Mouse (Mus musculus) c-Kit-positive CD71-positive TER-119-negative erythroid progenitor cells, embryonic 14.5 days (primary cell): ENCODE data around the gene Ibsp.

Experiments used
- DNase-seq: peaks from one replicate; pipeline ENCODE4 v3.0.0-alpha.2; 2013; ENCODE audit warnings: low read depth

The Ibsp gene

DNA sequence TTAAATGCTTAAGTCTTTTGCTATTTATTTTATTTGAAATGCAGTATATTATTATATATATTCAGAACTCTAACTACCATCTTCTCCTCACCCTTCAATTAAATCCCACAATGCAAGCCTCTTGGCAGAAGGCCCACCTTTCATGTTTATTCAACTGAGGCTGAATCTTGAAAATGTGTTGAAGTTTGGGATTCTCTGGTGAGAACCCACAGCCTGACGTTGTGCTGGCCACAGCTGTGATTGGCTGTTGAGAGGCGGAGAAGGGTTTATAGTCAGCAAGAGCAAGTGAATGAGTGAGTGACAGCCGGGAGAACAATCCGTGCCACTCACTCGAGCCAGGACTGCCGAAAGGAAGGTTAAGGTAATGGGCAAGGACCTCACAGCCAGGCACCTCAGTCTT, at the start of gene Ibsp:
Gene Ibsp (plus strand): TSS at position 178 of the 400 bp plus-strand sequence.
- no peak for DNase-seq

DNA sequence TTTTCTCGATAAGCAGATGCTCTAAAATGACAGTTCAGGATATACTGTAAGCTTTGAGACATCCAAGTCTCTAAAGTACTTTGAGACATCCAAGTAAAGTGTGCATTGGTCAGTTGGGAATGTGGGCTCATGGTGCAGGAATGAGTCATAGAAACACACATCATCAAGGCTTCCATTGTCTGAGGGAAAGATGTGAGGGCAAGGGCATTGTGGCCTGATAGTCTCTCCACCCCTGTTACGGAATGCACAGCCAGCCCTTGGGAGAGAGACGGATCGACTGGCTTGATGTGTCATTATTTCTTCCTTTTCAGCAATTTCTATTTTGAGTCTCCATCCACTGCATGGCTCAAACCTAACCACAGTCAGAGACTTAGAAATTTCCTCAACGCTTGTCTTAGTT, 47.2 kb upstream of the Ibsp start:
- DNase-seq = no peak

DNA sequence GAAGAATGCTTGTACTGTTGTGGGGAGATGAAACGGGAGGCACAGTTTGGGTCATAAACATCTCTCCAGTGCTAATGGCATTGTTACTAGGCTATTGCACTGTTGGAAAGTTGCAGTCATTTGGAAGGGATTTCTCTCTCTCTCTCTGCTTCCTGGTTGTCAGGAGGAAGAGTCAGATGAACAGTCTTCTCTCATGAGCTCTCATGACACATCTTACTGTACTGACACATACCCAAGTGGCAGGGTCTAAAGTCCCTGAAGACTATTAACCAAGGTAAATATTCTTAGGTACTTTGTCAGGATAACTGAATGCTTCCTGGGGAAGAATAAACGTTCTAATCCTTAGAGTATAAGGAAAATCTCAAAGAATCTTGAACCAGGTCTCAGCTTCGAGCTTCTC, 42.4 kb upstream of the Ibsp start:
- DNase-seq = no peak

DNA sequence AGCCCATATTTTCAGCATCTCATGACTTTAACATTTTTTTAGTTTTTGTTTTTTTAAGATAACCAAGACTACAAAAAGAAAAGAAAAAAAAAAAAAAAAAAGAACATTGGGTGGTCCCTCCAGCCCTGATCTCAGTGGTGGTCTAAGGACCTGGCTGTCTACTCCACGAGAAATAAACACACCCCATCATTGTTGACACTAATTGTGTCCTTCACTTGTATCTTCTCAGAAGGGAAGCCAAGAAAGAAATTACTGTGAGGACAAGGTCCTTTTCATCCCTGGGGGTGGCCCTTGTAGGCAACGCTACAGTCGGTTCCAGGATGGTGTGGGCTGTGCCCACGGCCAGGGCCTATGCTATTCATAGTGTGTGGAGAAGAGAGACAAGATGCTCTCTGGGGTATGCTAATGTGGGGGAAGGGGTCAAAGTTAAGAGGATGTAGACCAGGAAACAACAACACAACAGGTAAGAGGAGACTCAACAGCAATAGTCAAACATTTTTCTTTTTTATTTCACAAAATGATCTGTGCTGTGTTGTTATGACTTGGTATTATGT, 37.0 kb upstream of the Ibsp start:
- no peak for DNase-seq

DNA sequence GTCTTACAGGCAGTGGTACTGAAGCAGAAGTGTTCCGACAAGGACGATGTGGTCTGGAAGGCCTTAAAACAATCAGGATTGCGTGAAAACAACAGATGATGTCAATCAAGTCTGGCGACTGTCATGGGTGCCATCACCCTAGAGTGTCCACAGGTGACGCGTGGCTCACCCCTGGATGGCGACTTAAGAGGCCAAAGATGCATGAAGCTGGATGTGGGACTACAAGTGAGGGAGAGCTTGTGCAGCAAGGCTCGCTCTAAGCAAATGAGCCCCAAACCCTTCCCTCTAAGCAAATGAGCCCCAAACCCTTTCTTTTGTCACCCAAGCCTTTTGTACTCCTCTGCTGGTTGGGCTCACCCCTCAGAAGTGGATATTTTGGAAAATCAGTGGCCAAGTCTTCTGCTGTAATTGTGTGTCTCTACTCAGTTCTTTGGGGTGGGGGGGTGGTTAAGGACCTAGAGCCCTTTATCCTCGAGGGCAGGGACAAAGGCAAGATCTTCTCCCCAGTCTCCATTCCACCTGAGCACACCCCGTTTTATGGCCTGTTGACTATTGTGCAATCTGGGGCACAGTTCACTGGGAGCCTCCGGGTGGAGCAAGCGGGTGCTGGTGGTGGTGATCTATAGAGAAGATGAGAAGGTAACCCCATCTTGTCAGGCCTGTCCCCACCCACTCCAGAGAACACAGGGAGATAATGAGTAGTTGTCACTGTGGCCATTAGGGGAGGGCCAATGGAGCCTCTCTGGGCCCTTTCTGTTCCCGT, 35.8 kb upstream of the Ibsp start:
- DNase-seq = no peak

DNA sequence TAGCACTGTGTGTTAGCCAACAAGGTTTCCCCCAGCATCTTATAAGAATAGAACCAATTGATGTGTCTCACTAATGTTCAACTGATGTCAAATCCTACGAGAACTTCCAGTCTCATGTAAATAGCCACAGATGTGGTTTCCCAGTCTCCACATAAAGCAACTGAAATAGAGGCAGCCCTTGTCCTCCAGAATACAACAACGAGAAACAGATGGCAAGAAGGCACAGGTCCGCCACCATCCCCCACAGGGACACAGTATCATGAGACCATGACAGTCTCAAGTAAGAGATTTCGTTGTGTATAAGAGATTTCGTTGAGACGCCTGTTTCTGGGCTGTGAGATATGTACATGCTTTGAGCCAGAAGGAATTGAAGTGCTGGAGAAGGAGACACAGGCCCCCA, 4.8 kb upstream of the Ibsp start:
- no peak for DNase-seq

DNA sequence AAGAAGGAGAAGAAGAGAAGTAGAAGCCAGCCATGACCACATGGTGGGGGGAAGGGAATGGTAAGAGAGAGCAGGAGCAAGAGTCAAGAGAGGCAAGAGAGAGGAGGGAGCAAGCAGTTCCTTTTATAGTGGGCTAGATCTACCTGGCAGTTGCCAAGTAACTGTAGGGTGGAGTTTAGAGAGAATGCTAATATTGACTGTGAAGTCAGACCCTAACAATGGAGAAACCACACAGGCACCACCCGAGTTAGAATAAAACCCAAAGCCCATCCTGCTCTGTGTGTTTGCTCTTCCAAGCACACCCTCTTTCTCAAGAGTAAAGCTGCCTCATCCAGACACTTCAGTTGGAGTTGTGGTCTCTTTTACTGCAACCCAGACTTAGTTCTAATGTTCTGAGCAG, 15.1 kb downstream of the Ibsp start:
- no peak for DNase-seq

DNA sequence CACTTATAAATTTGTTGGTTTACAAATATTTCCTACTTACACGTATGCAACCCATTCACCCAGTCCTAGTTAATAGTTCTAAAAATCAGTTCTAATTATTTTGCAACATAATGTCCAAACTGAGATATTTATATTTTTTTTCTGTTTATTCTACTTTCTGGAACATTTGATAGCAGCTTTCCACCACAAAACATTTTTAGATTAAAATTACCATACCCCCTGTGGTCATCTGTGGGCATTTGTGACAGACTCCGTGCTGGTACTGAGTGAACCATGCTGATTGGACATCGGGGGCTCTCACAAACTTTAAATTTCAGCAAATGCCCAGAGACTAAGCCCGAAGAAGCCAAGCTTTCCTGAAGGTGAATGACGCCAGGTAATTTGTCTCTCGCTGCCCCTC, 26.1 kb downstream of the Ibsp start, which contains the start of gene Mepe:
Gene Mepe (plus strand): TSS at position 301 of the 400 bp plus-strand sequence.
- no peak for DNase-seq

DNA sequence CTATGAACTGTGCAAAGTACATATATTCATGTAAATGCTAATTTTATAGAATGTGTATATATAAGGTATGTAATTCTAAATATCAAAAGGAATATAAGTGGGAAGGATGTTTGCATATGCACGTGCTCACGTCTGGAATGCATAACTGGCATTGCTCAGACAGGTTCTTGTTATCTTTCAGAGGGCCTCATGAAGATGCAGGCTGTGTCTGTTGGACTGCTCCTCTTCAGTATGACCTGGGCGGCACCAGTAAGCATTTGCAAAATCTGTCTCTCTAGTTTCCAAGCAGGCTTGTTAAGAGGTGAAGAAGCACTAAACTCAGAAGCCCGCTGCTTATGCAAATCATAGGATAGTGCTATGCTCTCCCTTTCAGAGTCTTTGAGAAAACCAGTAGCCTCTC, 27.9 kb downstream of the Ibsp start:
- DNase-seq = no peak

DNA sequence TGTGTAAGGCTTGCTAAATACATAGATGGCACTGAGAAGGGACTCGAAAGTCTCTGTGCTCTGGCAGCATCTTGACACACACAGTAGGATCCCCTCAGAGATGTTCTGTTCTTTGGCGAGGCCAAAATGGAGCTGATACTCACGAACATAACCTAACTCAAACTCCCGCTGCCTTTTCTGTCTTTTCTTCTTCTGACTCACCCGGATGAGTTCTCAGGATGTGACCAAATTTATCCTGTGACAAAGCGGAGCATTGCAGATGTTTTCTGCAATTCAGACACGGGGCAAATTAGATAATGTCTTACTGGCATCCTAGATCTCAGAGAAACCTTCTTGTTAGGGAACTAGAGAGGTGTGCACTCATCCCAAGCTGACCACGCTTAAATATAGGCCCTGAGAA, 28.4 kb downstream of the Ibsp start:
- no peak for DNase-seq

DNA sequence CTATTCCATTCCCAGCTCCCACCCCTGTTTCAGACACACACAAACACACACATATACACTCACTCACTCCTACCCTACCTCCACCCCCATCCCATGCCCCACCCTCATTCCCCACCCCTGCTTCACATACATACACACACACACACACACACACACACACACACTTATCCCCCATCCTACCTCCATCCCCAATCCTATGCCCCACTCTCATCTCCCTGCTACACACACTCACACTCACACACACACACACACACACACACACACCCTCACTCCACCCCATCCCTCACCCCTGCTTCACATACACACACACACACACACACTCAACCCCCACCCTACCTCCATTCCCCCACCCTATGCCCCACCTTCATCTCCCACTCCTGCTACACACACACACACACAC, 28.9 kb downstream of the Ibsp start:
- no peak for DNase-seq

DNA sequence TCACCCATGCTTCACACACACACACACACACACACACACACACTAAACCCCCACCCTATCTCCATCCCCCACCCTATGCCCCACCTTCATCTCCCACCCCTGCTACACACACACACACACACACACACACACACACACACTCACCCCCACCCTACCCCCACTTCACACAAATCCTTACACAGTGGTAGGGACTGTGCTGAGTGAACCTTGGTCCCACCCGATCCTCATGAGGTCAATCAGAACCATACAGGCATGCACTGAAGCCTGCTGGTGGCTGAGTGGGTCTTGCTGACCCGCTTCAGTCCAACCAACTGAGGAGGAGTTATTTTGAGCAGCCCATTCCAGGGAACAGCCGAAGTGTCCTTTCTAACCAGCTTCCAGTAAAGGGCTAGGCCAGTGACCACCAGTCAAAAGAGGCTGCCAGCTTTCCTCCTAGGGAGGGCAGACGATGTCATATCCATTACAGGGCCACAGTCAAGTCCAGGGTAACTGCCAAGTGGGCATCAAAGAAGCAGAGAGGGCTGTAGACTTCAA, 29.4 kb downstream of the Ibsp start:
- no peak for DNase-seq

DNA sequence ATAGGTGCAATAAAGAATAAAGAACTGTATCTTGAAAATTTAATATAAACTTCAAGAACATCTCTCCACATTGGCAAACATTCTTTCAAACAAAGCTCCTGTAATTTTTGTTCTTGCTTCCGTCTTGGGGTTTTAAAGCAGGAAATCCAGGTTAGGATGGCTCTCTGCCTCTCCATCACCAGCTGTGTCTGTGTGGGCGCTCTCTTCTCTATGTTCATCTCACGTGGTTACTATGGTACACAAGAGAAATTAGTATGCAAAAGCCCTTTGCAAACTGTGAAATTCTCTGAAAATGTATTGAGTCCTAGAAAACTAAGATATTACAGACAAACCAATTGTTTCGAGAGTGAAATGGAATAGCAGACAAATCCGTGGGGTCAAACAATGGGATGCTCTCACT, 30.4 kb downstream of the Ibsp start:
- DNase-seq = no peak

DNA sequence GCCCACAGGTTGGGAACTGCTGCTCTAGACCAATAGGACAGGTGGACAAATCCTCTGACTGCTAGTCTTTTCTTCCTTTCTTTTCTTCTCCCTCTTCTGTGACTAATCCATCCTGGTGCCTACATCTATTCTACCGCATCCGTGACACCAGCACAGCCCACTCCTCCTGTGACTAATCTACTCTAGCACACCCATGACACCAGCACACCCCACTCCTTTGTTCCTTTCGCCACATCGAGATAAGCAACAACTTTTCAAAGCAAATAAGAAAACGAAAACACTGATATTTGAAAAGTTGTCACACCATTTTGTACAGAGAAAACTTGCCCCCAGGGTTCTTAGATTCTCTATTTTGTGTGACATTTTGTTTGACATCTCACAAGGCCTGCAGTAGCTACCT, 31.1 kb downstream of the Ibsp start:
- DNase-seq = no peak

DNA sequence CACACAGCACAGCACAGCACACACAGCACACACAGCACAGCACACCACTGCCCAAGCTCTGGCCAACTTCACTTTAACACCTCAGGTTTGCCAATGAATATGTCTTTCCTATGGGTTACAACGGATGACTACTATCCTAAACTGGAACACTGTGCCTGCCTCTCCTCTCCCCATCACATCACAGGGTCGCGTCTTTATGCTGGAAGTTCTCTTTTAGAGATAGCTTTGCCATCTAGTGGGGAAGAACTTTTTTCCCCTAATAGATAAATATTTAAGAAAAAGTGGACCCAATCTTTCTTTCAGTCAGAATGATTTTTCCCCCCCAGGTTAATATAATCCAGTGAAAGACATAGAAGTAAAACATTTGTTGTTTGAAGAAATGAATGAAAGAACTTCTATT, 33.3 kb downstream of the Ibsp start:
- no peak for DNase-seq

DNA sequence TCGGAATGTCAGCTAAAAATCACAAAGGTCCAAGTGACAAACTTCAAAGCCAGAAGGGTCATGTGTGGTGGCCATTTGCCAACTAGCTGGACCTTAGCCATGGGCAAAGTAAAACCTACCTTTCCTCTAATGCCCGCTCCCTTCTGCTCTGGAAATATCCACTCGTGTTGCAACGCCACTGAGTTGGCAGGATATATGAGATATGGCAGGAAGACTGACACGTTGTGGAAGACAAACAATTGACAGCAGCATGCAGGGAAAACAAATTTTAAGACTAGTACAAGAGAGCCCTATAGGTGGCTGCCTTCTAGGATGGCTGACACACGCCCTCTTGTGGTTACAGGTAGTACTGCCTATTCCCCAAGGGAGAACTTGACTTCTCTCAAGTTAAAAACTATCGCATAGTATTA, 34.3 kb downstream of the Ibsp start:
- peak; percentile 14 for DNase-seq

DNA sequence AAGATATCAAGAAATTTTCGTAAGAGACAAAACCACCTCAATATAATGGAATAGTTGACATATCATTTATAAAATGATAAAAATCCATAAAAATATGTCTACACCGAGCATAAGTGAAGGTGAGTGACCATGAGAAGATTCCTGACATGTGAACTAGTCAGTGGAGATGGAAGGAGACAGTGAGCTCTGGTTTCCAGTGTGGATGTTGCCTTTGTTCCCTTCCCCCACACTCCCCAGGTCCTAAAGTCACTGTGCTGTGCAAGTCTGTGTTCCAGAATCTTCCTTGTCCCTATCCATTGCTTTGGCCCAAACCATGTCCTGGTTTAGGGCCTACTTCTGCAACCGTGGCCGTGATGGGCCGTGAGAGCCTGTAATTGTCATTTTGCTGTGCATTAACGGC, 34.7 kb downstream of the Ibsp start:
- DNase-seq = no peak

DNA sequence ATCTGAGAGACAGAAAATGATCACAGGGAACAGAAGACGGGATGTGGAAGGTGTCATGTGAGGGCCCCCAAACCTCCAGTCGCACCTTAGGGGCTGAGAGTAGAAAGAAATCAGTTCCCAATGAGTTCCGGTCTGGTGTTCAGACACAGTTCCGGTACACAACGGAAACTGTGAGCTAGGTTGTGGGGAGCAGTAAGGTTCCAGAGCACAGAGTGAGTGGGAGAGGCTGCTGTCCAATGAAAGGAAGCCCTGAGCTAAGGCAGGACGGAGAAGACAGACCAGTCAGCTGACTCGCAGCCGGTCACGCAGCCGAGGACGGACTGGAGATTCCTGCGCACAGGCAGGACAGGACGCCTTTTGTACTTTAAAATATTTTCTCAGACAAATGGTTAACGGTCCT, 35.5 kb downstream of the Ibsp start:
- no peak for DNase-seq

DNA sequence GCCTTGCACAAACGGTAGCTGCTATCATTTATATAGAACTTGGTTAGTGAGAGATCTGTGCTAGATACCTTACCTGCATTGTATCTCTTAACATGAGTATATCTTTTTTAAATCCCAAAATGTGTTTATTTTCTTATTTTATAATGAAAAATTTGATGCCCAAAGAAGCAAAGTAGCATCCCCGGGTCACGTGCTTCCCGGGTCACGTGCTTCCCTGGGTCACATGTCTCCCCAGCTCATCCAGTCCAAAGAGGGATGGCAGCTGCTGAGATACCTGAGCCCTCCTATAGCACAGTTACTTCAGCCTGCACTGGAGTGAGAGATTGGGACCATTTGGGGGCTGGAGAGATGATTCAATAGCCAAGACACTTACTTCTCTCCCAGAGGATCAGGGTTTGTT, 37.0 kb downstream of the Ibsp start:
- no peak for DNase-seq

DNA sequence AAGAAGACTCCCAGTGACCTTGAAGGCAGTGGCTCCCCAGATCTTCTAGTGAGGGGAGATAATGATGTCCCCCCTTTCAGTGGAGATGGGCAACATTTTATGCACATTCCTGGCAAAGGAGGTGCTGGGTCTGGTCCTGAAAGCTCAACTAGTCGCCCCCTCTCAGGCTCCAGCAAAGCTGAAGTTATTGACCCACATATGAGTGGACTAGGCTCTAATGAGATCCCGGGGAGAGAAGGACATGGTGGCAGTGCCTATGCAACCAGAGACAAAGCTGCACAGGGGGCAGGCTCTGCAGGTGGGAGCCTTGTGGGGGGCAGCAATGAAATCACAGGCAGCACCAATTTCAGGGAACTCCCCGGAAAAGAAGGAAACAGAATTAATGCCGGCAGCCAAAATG, 38.5 kb downstream of the Ibsp start:
- no peak for DNase-seq

DNA sequence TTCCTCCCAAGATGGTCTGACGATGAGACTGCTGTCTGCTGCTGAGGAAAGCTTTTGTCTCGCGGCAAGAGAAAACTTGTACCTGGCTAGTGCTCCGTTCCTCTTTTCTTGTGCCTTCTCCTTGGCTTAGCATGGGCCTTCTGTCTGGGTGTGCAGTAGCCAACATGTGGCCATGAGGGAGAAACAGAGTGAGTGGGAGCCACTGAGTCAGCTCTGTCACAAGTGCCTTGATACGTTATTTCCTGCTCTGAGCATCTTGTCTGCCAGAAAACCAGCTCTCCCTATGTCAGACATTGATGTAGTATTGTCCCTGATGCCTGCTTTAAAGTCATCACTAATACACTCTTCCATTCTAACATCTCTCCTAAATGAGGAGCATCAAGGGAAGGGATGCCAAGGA, 40.0 kb downstream of the Ibsp start:
- DNase-seq = no peak

DNA sequence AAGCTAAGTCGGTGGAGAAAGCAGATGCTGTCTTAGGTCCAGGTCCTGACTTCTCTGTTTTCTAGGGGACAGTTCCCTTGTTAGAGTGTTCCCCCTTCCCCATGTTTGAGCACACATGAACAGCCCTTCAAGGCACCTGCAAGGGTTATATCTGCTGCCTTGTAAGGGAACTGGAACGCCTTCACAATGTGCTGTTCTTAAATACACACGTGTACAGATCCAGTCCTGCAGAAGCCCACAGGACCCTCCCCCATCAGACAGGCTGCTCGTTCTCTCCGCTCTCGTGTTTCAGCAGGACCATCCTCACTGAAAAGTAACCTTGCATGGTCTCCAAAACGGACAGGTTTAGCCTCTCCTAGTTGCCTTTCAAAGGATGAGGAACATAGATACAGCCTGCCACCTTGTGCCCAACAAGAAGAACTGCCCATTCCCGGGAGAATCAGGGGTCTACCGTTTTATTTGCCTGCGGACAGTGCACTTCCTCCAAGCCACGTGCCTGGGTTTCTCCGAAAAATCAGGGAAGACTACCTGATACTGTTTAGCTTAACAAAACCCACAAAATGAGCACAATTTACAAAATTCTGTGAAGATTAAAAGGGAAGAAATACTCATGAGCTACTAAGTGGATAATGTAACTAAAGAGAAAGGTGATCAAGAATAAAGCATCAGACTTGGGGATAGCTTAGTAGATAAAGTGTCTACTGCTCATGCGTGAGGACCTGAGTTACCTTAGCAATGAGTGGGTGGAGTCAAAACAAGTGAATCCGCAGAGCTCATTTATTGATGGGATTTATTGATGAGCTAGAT, 40.9 kb downstream of the Ibsp start:
- DNase-seq = no peak

DNA sequence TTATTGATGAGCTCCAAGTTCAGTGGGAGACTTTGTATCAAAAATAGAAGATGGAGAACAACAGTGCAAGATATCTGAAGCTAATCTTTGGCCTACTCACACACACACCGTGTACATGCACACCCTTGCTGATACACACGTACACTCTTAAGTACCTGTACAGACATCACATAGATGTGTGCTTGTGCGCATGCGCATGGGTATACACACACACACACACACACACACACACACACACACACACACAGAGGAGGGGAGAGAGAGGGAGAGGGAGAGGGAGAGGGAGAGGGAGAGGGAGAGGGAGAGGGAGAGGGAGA, 41.5 kb downstream of the Ibsp start:
- DNase-seq = no peak
